Mouse (Mus musculus) B cell, adult 67 days (primary cell): ENCODE results near the gene Mgat5. TPM values are rescaled to one million over a fixed set of nuclear protein-coding genes. Genes with fewer than 3 reads are reported as not detected.

ENCODE experiments used
- total RNA-seq, 2 experiments: library from RNA; stranded (reverse); gene quantifications; 4 replicates each; pipeline ENCODE4 v1.2.4; 2023

Gene Mgat5
- total RNA-seq = 10 to 100 TPM; 19.3 to 22.0 TPM

DNA sequence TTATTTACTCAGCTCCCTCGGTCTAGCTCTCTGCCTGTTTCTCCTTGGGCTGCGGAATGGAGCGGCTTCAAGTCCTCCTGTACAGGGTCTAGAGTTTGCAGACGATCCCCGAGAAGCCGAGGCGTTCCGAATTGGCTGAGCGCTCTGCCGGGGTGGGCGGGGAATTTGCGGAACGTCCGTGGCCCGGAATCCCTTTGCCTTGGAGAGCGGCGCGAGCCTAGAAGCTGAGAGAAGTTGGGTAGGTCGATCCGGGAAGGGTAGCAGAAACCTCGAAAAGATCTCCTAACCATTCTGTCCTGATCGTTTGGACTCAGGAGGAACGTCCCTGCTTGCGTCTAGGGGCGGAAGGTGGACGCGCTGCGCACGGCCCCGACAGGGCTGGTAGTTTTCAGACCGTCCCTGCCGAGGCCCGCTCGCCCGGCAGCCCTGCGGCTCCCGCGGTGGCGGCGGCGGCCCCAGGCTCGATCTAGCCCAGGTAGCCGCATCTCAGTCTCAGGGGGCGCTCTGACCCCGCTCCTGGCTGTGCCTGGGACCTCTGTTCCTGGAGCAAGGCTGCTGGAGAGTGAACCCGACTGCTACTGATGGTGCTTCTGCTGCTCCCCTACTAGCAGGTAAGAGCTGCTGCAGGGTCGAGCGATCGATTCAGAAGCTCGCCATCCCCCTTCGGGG lies at the start of gene Mgat5:
TSS of gene Mgat5 (plus strand) at position 199 of the 669 bp plus-strand sequence.

